Mouse (Mus musculus) lung, adult 2 months (tissue): ENCODE results near the gene Slc38a3. TPM values are rescaled to one million over a fixed set of nuclear protein-coding genes. Genes with fewer than 3 reads are reported as not detected.
A peak's percentile ranks its signal among the peaks of the same experiment; 100 is the strongest.

Experiments used
- DNase-seq: peaks from one replicate; pipeline ENCODE4 v3.0.0; 2022
- H3K4me1 ChIP-seq: fragments of 200-500 bp; 2 replicates; pipeline ENCODE4 v1.6.1; 2011; ENCODE audit warnings: low read length; ENCODE audit not compliant: control insufficient read depth, insufficient read depth
- H3K4me3 ChIP-seq: fragments of 200-500 bp; replicated peaks from 2 replicates; pipeline ENCODE3; 2011; ENCODE audit warnings: low read depth, mild to moderate bottlenecking, control low read depth, low read length; ENCODE audit errors: extremely low read depth
- CTCF ChIP-seq: fragments of 200-500 bp; IDR thresholded peaks from 2 replicates; pipeline ENCODE4 v1.5.1; 2011; ENCODE audit warnings: mild to moderate bottlenecking, low read length, control low read depth; ENCODE audit not compliant: insufficient read depth
- POLR2A ChIP-seq: fragments of 200-500 bp; IDR thresholded peaks from 2 replicates; pipeline ENCODE4 v1.6.1; 2011; ENCODE audit warnings: low read depth, mild to moderate bottlenecking, control low read depth, low read length, borderline replicate concordance; ENCODE audit errors: extremely low read depth
- WGBS: fragments of 180-500 bp; shearing (Covaris S2); methylation state at CpG from one replicate; pipeline ENCODE4 v1.1.7; 2018; 5-methylcytosine and 5-hydroxymethylcytosine counted together
- polyA plus RNA-seq: library from polyadenylated mRNA; depleted of rRNA; stranded (reverse); fragments of >200 nt; gene quantifications from 2 replicates; pipeline ENCODE4 v1.2.3, GENCODE M21; 2012

Slc38a3 gene
- polyA plus RNA-seq, 1 experiment = 16.1 TPM

- H3K4me1 ChIP-seq = peaks cover 48% of the 10 kb centered on the region
These were observed 34.2 kb upstream of the Slc38a3 start for GRCm38 (mm10) chr9:107703337-107704122.

GRCm38 (mm10) chr9:107702606-107703185 lies 33.4 kb upstream of the Slc38a3 start:
- Histone ChIP-seq H3K4me3 (no peak overlapping the region), H3K4me1 (peaks cover 48% of the 10 kb centered on the region)
- TF ChIP-seq CTCF (no peak), POLR2A (0 out of 2 replicates have a peak, but pooled peaks have one; percentile 36)
- 39% methylated on average over 3 of the region's 3 CpGs for WGBS
- DNase-seq = peak; percentile 59

More at GRCm38 (mm10) chr9:107703337-107704122, 34.2 kb upstream of the Slc38a3 start:
- H3K4me3 ChIP-seq = no peak overlapping the region
- peak; percentile 56 for DNase-seq
- TF ChIP-seq CTCF (no peak), POLR2A (no peak)
- 34% methylated on average over 14 of the region's 14 CpGs for WGBS

GRCm38 (mm10) chr9:107701594-107701993 lies 32.3 kb upstream of the Slc38a3 start:
- 14% methylated on average over 12 of the region's 12 CpGs for WGBS
- Histone ChIP-seq H3K4me1 (peaks cover 50% of the 10 kb centered on the region), H3K4me3 (peak overlapping the region; percentile 18)
- TF ChIP-seq CTCF (no peak), POLR2A (no peak)
- peak; percentile 85 for DNase-seq

- peaks cover 58% of the 10 kb centered on the region for H3K4me1 ChIP-seq
- WGBS = 32% methylated on average over 6 of the region's 6 CpGs
- TF ChIP-seq POLR2A (no peak), CTCF (no peak)
These were observed 30.8 kb upstream of the Slc38a3 start for GRCm38 (mm10) chr9:107700114-107700571.

GRCm38 (mm10) chr9:107699376-107699980 lies 30.1 kb upstream of the Slc38a3 start:
- no peak for TF ChIP-seq CTCF
- TF ChIP-seq POLR2A = no peak
- H3K4me1 ChIP-seq = peaks cover 61% of the 10 kb centered on the region
- WGBS = 26% methylated on average over 9 of the region's 9 CpGs
- H3K4me3 ChIP-seq = no peak overlapping the region
- DNase-seq = no peak

More at GRCm38 (mm10) chr9:107700114-107700571, 30.8 kb upstream of the Slc38a3 start:
- DNase-seq = peak; percentile 45
- H3K4me3 ChIP-seq = no peak overlapping the region

- 33% methylated on average over 14 of the region's 14 CpGs for WGBS
- TF ChIP-seq CTCF (no peak), POLR2A (no peak)
- H3K4me1 ChIP-seq = peaks cover 58% of the 10 kb centered on the region
- no peak overlapping the region for H3K4me3 ChIP-seq
- peak; percentile 48 for DNase-seq
These were observed 29.4 kb upstream of the Slc38a3 start for GRCm38 (mm10) chr9:107698611-107699190.

- TF ChIP-seq POLR2A (no peak), CTCF (no peak)
- Histone ChIP-seq H3K4me1 (peaks cover 52% of the 10 kb centered on the region), H3K4me3 (no peak overlapping the region)
- WGBS = 39% methylated on average over 14 of the region's 14 CpGs
- no peak for DNase-seq
These were observed 28.6 kb upstream of the Slc38a3 start for GRCm38 (mm10) chr9:107697811-107698521.

GRCm38 (mm10) chr9:107696845-107697610 lies 27.7 kb upstream of the Slc38a3 start:
- no peak overlapping the region for H3K4me3 ChIP-seq
- TF ChIP-seq POLR2A (no peak), CTCF (no peak)
- H3K4me1 ChIP-seq = peaks cover 45% of the 10 kb centered on the region
- DNase-seq = no peak
- 53% methylated on average over 9 of the region's 9 CpGs for WGBS

- WGBS = 31% methylated on average over 6 of the region's 6 CpGs
- no peak for DNase-seq
- H3K4me1 ChIP-seq = peaks cover 39% of the 10 kb centered on the region
These were observed 26.8 kb upstream of the Slc38a3 start for GRCm38 (mm10) chr9:107696106-107696479.

More at GRCm38 (mm10) chr9:107696106-107696479, 26.8 kb upstream of the Slc38a3 start:
- TF ChIP-seq POLR2A (no peak), CTCF (no peak)
- H3K4me3 ChIP-seq = no peak overlapping the region
